ENCODE assay signal across 10 mouse cellular contexts in genomic region chr10:117669449-117670090, GRCm38 (mm10). TPM values are rescaled to one million over a fixed set of nuclear protein-coding genes. Genes with fewer than 3 reads are reported as not detected.
DNase-seq lines count a peak whose midpoint lies in the region; TF ChIP-seq lines count a peak whose summit lies in the region.
"Had no signal": no experiment of that assay in that cellular context is flagged by ENCODE, and none has a peak within 500 bp of the region (broad histone marks: within the 10 kb centered on the region; RNA-seq: fewer than 3 reads in every experiment).

No protein-coding gene starts in this region.

- no peak overlapping the region for H3K4me3 ChIP-seq in cortical plate, adult 2 months (ENCODE audit: insufficient read depth, low read length)
- H3K4me3 ChIP-seq in limb, embryonic 10.5 days: 0 out of 2 replicates have a peak overlapping the region, but pooled peaks have one; percentile 2

- no peak for TF ChIP-seq CTCF in cortical plate, adult 2 months (IDR thresholded peaks at IDR 0.05; ENCODE audit: extremely low read depth, insufficient read depth, low read length)

- no peak for TF ChIP-seq POLR2A in cortical plate, adult 2 months (IDR thresholded peaks at IDR 0.05; ENCODE audit: extremely low read depth, insufficient read depth, low read length)

- peaks cover 13% of the 10 kb centered on the region for H3K36me3 ChIP-seq in limb, embryonic 10.5 days

- 32% methylated on average over 10 of the region's 10 CpGs for WGBS in limb, embryonic 10.5 days

- no peaks in the 10 kb centered on the region for H3K27me3 ChIP-seq in limb, embryonic 10.5 days (ENCODE audit: low read depth, poor library complexity, severe bottlenecking)

- DNase-seq in adrenal gland, postnatal 14 days: peak; percentile 57
- no peak for DNase-seq in adrenal gland, postnatal 25 days
- peak; percentile 31 for DNase-seq in layer of hippocampus, adult 11-12 months (ENCODE audit: low spot score)
- DNase-seq in layer of hippocampus, postnatal 10 days (ENCODE audit: low spot score in 2 of 2): no peak
- DNase-seq in limb, embryonic 10.5 days (ENCODE audit: low spot score): peak; percentile 77
- no peak for DNase-seq in B cell, adult 2 months
- no peak for DNase-seq in frontal cortex, postnatal 25 days (ENCODE audit: low spot score in 2 of 2)
- DNase-seq: midbrain, embryonic 14.5 days had no signal

- H3K4me1 ChIP-seq in cortical plate, adult 2 months (ENCODE audit: control insufficient read depth, insufficient read depth, low read length): no peaks in the 10 kb centered on the region
- peaks cover 33% of the 10 kb centered on the region for H3K4me1 ChIP-seq in limb, embryonic 10.5 days

- H3K27ac ChIP-seq in cortical plate, adult 2 months (ENCODE audit: insufficient read depth, low read length): peak overlapping the region; percentile 86
- H3K27ac ChIP-seq in limb, embryonic 10.5 days: peak overlapping the region; percentile 86
- H3K27ac ChIP-seq: liver, embryonic 14.5 days had no signal

- H3K9me3 ChIP-seq in limb, embryonic 10.5 days (replicated peaks): no peaks in the 10 kb centered on the region

RNA-seq across cellular contexts. Expression of gene Cpm, which starts 40.3 kb away (rescaled TPM):
- total RNA-seq in adrenal gland, postnatal 14 days (2021): 23.7 and 28.6 TPM in 2 replicates
- 26.0 and 27.0 TPM in 2 replicates for total RNA-seq in adrenal gland, postnatal 25 days (2021)
- 1 to 10 TPM; 5.8 to 6.4 TPM for total RNA-seq in layer of hippocampus, postnatal 10 days (2021)
- polyA plus RNA-seq in cortical plate, adult 2 months (2012; rRNA removed): 6.6 and 8.0 TPM in 2 replicates
- 22.5 and 31.5 TPM in 2 replicates for polyA plus RNA-seq in limb, embryonic 10.5 days (2016; fragmentation: Nextera tagmentation; extraction: Ambion mirVana)

RNA-seq across cellular contexts. Expression of gene Mdm2, which starts 41.0 kb away (rescaled TPM):
- total RNA-seq in adrenal gland, postnatal 14 days (2021): 42.6 and 53.7 TPM in 2 replicates
- 50.3 and 61.9 TPM in 2 replicates for total RNA-seq in adrenal gland, postnatal 25 days (2021)
- 10 to 100 TPM; 51.5 to 57.3 TPM for total RNA-seq in layer of hippocampus, postnatal 10 days (2021)
- 61.6 and 65.1 TPM in 2 replicates for polyA plus RNA-seq in cortical plate, adult 2 months (2012; rRNA removed)
- polyA plus RNA-seq in limb, embryonic 10.5 days (2016; fragmentation: Nextera tagmentation; extraction: Ambion mirVana): 56.3 and 62.4 TPM in 2 replicates

Comparison
In these comparisons a context has a peak if more than half of its experiments do, and no peak if none do; other contexts are left out.
1. DNase-seq: peak in adrenal gland, postnatal 14 days (single experiment), layer of hippocampus, adult 11-12 months (single experiment) and limb, embryonic 10.5 days (single experiment); none in adrenal gland, postnatal 25 days (single experiment), layer of hippocampus, postnatal 10 days (0 of 2), B cell, adult 2 months (0 of 2) and frontal cortex, postnatal 25 days (0 of 2).